In genomic region chr4:115703927-115704505, GRCm38 (mm10) we compare ENCODE assay signal across 30 mouse cellular contexts. TPM values are rescaled to one million over a fixed set of nuclear protein-coding genes. Genes with fewer than 3 reads are reported as not detected.
A peak's percentile ranks its signal among the peaks of the same experiment; 100 is the strongest.
DNase-seq lines count a peak whose midpoint lies in the region; ATAC-seq and TF ChIP-seq lines count a peak whose summit lies in the region.
"Had no signal": no experiment of that assay in that cellular context is flagged by ENCODE, and none has a peak within 500 bp of the region (broad histone marks: within the 10 kb centered on the region; RNA-seq: fewer than 3 reads in every experiment).

No protein-coding gene starts in this region.

- no peak for TF ChIP-seq CTCF in lung, postnatal 0 days (IDR thresholded peaks at IDR 0.05)

- DNase-seq in cerebellum, postnatal 10 days, result peak; percentile 6 to 8
- no peak for DNase-seq in cerebellum, postnatal 4 days (ENCODE audit: low spot score in 2 of 2)
- peak; percentile 27 to 43 for DNase-seq in kidney, postnatal 36 days
- no peak for DNase-seq in kidney, postnatal 10 days
- peak; percentile 9 for DNase-seq in lung, postnatal 0 days (ENCODE audit: low spot score)
- no peak for DNase-seq in lung, postnatal 10 days
- DNase-seq in lung, postnatal 36 days, result peak; percentile 73
- DNase-seq: adrenal gland, postnatal 25 days; B cell, adult 2 months; cerebellum, adult 18-20 months; cerebellum, adult 9-10 months; cerebellum, postnatal 25 days; embryo, embryonic 11 days; gastrocnemius, postnatal 10 days; gastrocnemius, postnatal 36 days; heart, adult 2 months; heart, postnatal 14 days; heart, postnatal 4 days had no signal

- no peaks in the 10 kb centered on the region for H3K9me3 ChIP-seq in lung, postnatal 0 days (ENCODE audit: low read length)
- H3K9me3 ChIP-seq: embryonic facial prominence, embryonic 10.5 days; embryonic facial prominence, embryonic 13.5 days; forebrain, embryonic 12.5 days; forebrain, embryonic 15.5 days; G1E; heart, embryonic 10.5 days; heart, embryonic 13.5 days had no signal

- no peaks in the 10 kb centered on the region for H3K4me1 ChIP-seq in lung, postnatal 0 days (ENCODE audit: insufficient read depth, low read depth, low read length)
- H3K4me1 ChIP-seq: forebrain, embryonic 12.5 days; forebrain, embryonic 15.5 days; heart, embryonic 10.5 days; heart, embryonic 13.5 days had no signal

- no peaks in the 10 kb centered on the region for H3K36me3 ChIP-seq in lung, postnatal 0 days (ENCODE audit: insufficient read depth, low read length)
- H3K36me3 ChIP-seq: embryonic facial prominence, embryonic 10.5 days; embryonic facial prominence, embryonic 13.5 days; forebrain, embryonic 12.5 days; forebrain, embryonic 15.5 days; G1E; heart, embryonic 10.5 days; heart, embryonic 13.5 days had no signal

- H3K27ac ChIP-seq in lung, postnatal 0 days (ENCODE audit: low read length), result no peak overlapping the region
- H3K27ac ChIP-seq: embryonic facial prominence, embryonic 10.5 days; embryonic facial prominence, embryonic 13.5 days; forebrain, embryonic 12.5 days; forebrain, embryonic 15.5 days; heart, adult 2 months; heart, embryonic 10.5 days; heart, embryonic 13.5 days; hindbrain, embryonic 14.5 days; hindbrain, postnatal 0 days had no signal

- H3K9ac ChIP-seq in lung, postnatal 0 days (replicated peaks; ENCODE audit: low read depth), result no peak overlapping the region
- H3K9ac ChIP-seq: embryonic facial prominence, embryonic 13.5 days; forebrain, embryonic 12.5 days; forebrain, embryonic 15.5 days; heart, embryonic 13.5 days; hindbrain, embryonic 14.5 days had no signal

- no peak overlapping the region for H3K4me2 ChIP-seq in lung, postnatal 0 days (replicated peaks; ENCODE audit: low read depth, low read length)
- H3K4me2 ChIP-seq: embryonic facial prominence, embryonic 13.5 days; forebrain, embryonic 12.5 days; forebrain, embryonic 15.5 days; heart, embryonic 13.5 days; hindbrain, embryonic 14.5 days had no signal

- ATAC-seq in lung, postnatal 0 days, result no peak
- ATAC-seq: forebrain, embryonic 15.5 days; hindbrain, postnatal 0 days; Patski had no signal

- WGBS in lung, postnatal 0 days, result 58% methylated on average over 2 of the region's 2 CpGs

- no peak overlapping the region for H3K4me3 ChIP-seq in lung, postnatal 0 days (ENCODE audit: low read depth, low read length)
- H3K4me3 ChIP-seq: embryonic facial prominence, embryonic 10.5 days; embryonic facial prominence, embryonic 13.5 days; erythroblast, embryonic 14.5 days; forebrain, embryonic 12.5 days; forebrain, embryonic 15.5 days; heart, adult 2 months; heart, embryonic 10.5 days; heart, embryonic 13.5 days had no signal

- H3K27me3 ChIP-seq in lung, postnatal 0 days (replicated peaks; ENCODE audit: insufficient read depth, low read length), result no peaks in the 10 kb centered on the region
- H3K27me3 ChIP-seq: embryonic facial prominence, embryonic 13.5 days; forebrain, embryonic 12.5 days; forebrain, embryonic 15.5 days; heart, embryonic 13.5 days; Patski had no signal

- TF ChIP-seq EP300 in lung, postnatal 0 days (IDR thresholded peaks at IDR 0.05), result no peak

RNA-seq across cellular contexts. Expression of gene Efcab14, which starts 33.5 kb away (rescaled TPM):
- polyA plus RNA-seq in lung, postnatal 0 days (2015; fragmentation: Nextera tagmentation; extraction: Ambion mirVana), result 24.4 and 26.8 TPM in 2 replicates

RNA-seq across cellular contexts. Expression of gene Cyp4b1, which starts 56.5 kb away (rescaled TPM):
- polyA plus RNA-seq in lung, postnatal 0 days (2015; fragmentation: Nextera tagmentation; extraction: Ambion mirVana), result 171 and 174 TPM in 2 replicates
- polyA plus RNA-seq: embryonic facial prominence, embryonic 10.5 days; G1E; hindbrain, embryonic 11.5 days had no signal

Comparison
In these comparisons a context has a peak if more than half of its experiments do, and no peak if none do; other contexts are left out.
1. DNase-seq: peak in cerebellum, postnatal 10 days (2 of 2), kidney, postnatal 36 days (2 of 2), lung, postnatal 0 days (single experiment) and lung, postnatal 36 days (single experiment); none in cerebellum, postnatal 4 days (0 of 2), kidney, postnatal 10 days (single experiment) and lung, postnatal 10 days (single experiment).